Mouse (Mus musculus): Measurements from ENCODE around the gene S100pbp. TPM values are rescaled to one million over a fixed set of nuclear protein-coding genes. Genes with fewer than 3 reads are reported as not detected.
"Not testable (repeated sequence)": the region's sequence is repeated elsewhere in the genome, so short reads cannot be mapped to it uniquely, and the experiment has no call there.

S100pbp gene
- polyA plus RNA-seq, 1 experiment from 2014 or later = 19.1 TPM

DNA sequence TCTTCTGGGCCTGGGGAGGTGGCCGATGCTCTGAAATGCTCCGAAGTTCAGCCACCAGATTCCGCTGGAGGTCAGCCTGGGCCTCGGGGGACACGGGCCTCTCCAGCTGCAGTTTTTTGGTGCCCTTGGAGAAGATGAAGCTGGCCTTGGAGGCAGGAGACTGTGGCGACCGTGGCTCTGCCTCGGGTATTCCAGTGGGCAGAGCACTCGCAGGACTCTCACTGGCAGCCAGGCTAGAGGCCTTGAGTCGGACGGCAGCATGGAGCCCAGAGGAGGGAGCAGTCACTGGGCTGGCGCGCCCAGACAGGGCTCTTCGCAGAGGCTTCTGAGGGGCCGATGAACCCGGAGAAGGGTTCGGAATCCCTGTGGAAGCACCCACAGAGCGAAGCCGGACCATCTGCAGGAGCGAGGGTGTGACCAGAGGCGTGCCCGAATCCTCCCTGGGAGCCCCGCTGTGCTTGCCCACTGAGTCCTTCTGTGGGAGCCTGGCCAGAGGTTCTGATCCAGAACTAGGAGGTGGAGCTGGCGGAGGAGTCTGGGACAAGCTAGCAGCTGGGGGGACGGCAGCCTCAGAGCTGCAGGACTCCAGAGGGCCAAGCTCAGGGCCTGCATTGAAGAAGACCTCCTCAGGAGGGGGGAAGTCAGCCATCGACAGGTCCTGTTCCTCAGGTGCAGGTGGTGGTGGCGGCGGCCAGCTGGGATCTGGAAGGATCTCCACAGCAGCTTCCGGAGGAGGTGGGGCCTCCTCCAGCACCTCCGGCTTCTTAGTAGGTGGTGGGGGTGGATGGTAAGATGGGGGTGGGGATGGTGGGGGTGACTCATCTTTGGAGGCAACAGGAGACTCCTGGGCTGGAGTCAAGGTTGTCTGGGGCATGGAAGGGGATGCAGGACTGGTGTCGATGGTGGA is 32.7 kb upstream of the S100pbp start:
- Histone ChIP-seq H3K9ac (ENCODE audit: low read depth, low read length) (no peak overlapping the region), H3K4me2 (ENCODE audit: low read length) (no peak overlapping the region), H3K36me3 (ENCODE audit: control insufficient read depth, insufficient read depth, low read length) (peaks cover 31% of the 10 kb centered on the region), H3K9me3 (ENCODE audit: control insufficient read depth, low read length) (no peaks in the 10 kb centered on the region), H3K4me3 (ENCODE audit: low read length) (no peak overlapping the region), H3K4me1 (ENCODE audit: control insufficient read depth, insufficient read depth, low read depth, low read length) (peaks cover 30% of the 10 kb centered on the region), H3K27ac (ENCODE audit: low read depth, low read length) (no peak overlapping the region), H3K27me3 (replicated peaks; ENCODE audit: control insufficient read depth, insufficient read depth, low read length) (no peaks in the 10 kb centered on the region; the same call in 1 of the 2 replicates)
- WGBS = 60% methylated on average over 31 of the region's 31 CpGs
- no peak for ATAC-seq

DNA sequence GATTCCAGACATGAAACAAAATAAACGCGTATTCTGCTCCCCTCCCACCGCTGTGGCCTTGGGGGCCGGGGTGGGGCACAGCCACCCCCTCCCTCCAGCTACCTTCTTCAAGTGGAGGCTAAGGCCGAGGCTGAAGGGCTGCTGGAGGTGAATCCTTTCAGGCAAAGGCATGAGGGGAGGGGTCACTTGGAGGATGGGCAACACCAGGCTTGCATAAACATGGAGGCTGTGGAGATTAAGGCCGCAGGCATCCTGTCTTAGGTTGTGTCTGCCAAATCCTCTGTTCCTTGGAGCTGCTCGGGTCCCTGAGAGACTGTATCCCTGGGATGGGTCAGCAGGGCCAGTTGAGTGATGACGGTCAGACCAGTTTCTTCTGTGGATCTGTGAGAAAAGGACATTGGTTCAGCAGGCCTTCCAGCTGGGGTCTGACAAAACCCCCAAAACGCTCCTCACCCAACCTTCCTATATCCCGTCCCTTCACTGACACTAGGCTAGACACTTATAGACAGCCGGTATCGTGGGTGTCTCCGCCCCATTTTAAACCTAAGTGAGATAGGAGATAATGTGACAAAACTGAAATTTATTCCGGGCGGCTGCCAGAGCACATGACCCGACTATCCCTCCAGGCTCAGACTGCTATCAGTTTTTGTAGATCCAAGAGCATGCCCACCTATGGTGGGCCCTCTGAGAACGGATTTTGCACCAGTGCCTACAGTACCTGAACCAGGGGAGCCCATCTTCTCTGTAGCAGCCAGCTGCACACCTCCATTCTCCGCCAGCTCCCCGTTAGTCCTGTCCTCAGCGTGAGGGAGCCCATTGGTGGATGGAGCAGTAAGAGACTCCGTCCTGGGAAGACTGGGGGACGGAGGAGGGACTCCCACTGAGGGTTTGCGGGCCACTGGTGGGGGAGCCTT is 31.8 kb upstream of the S100pbp start:
- no peak for ATAC-seq
- no peak overlapping the region for H3K4me3 ChIP-seq (ENCODE audit: low read length)
- H3K9ac ChIP-seq (ENCODE audit: low read depth, low read length) = no peak overlapping the region
- H3K27ac ChIP-seq (ENCODE audit: low read depth, low read length) = no peak overlapping the region
- no peaks in the 10 kb centered on the region for H3K9me3 ChIP-seq (ENCODE audit: control insufficient read depth, low read length)
- 77% methylated on average over 23 of the region's 23 CpGs for WGBS
- H3K36me3 ChIP-seq (ENCODE audit: control insufficient read depth, insufficient read depth, low read length) = peaks cover 38% of the 10 kb centered on the region
- H3K4me2 ChIP-seq (ENCODE audit: low read length) = no peak overlapping the region
- H3K4me1 ChIP-seq (ENCODE audit: control insufficient read depth, insufficient read depth, low read depth, low read length) = peaks cover 23% of the 10 kb centered on the region
- H3K27me3 ChIP-seq (replicated peaks; ENCODE audit: control insufficient read depth, insufficient read depth, low read length) = no peaks in the 10 kb centered on the region; the same call in 1 of the 2 replicates

DNA sequence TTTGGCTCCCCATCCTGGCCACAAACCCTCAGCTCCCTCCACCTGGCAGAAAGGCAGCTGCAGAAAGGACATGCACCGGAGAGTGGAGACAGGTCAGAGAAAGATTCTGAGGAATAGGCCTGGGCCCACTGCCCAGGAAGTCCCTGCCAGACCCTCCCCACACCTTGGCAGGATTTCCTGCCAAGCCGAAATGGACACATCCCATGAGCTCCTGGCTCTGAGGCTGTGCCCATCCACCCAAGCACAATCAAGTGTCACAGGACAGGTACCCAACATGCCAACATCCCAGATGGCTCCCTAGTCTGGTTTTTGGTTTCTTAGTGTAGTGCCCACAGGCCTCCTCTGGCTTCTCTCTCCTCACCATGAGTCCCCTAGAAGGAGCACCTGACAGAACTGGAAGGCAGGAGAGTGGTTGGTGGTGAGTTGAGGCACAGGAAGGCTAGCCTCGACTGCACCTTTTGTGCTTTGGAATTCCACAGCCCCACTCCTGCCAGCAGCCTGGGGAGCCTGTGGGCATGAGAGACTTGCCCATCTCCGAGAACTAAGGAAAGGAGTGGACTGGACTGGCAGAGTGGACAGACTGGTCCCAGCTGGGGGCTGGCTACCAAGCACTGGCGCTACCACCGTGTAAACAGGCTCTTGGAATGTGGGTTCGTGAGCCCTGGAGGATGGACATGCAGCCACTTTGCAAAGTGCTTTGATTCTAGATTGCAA is 31.0 kb upstream of the S100pbp start:
- no peaks in the 10 kb centered on the region; the same call in 1 of the 2 replicates for H3K27me3 ChIP-seq (replicated peaks; ENCODE audit: control insufficient read depth, insufficient read depth, low read length)
- no peaks in the 10 kb centered on the region for H3K9me3 ChIP-seq (ENCODE audit: control insufficient read depth, low read length)
- H3K36me3 ChIP-seq (ENCODE audit: control insufficient read depth, insufficient read depth, low read length) = peaks cover 38% of the 10 kb centered on the region
- no peak overlapping the region; the same call in 1 of the 2 replicates for H3K9ac ChIP-seq (ENCODE audit: low read depth, low read length)
- no peak overlapping the region for H3K27ac ChIP-seq (ENCODE audit: low read depth, low read length)
- H3K4me1 ChIP-seq (ENCODE audit: control insufficient read depth, insufficient read depth, low read depth, low read length) = peaks cover 15% of the 10 kb centered on the region
- ATAC-seq = no peak
- H3K4me2 ChIP-seq (ENCODE audit: low read length) = no peak overlapping the region
- WGBS = 69% methylated on average over 7 of the region's 7 CpGs
- no peak overlapping the region for H3K4me3 ChIP-seq (ENCODE audit: low read length)

DNA sequence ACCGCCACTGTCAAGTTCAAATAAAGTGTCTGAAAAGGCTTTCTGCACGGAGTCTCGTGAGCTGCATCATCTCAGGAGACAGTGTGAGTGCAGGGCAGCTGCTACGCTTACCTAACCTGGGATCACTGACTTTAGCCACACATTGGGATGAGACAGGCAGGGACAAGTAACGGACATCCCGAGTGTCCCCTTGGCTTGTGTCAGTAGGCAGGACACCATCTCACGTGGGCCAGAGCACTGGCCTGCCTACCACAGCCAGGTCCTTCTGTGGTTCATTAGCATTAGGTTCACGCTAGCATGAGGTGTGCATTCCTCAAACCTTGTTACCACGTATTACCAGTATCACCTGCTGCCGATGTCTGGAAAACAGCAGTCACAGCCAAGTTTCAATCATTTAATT is 29.7 kb upstream of the S100pbp start:
- no peak overlapping the region for H3K27ac ChIP-seq (ENCODE audit: low read depth, low read length)
- H3K4me1 ChIP-seq (ENCODE audit: control insufficient read depth, insufficient read depth, low read depth, low read length) = peaks cover 11% of the 10 kb centered on the region
- no peaks in the 10 kb centered on the region for H3K27me3 ChIP-seq (replicated peaks; ENCODE audit: control insufficient read depth, insufficient read depth, low read length)
- H3K36me3 ChIP-seq (ENCODE audit: control insufficient read depth, insufficient read depth, low read length) = peaks cover 41% of the 10 kb centered on the region
- no peak for ATAC-seq
- H3K9me3 ChIP-seq (ENCODE audit: control insufficient read depth, low read length) = no peaks in the 10 kb centered on the region
- WGBS = 84% methylated on average over 10 of the region's 10 CpGs
- no peak overlapping the region for H3K4me3 ChIP-seq (ENCODE audit: low read length)
- H3K4me2 ChIP-seq (ENCODE audit: low read length) = no peak overlapping the region
- H3K9ac ChIP-seq (ENCODE audit: low read depth, low read length) = no peak overlapping the region

DNA sequence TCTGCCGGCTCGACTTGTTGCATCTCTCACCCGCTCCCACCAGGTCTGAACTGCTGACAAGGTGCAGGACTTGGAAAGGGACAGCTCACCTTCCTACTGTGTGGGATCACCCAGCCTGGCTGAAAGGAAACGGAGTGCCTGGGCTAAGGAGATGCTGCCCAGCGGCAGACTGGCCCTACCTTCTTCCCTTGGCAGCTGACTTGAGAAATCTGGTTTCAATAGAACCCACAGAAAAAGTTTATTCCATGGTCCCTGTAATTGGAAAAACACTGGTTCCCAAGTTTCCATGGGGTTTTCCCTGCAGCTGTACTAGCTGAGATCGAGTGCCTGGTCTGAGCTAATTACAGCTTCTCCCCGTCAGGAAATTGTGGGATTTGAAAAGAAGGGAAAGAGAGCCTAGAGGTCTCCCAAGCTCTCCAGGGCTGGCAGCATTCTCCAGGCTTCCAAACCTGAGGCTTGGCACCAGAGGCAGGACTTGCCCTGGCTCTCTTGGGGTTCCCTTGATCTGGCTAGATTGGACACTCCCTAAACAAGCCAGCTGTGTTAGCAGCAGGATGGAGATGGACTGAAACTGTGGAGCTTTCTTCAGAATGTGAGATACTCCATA is 29.1 kb upstream of the S100pbp start:
- Histone ChIP-seq H3K4me1 (ENCODE audit: control insufficient read depth, insufficient read depth, low read depth, low read length) (peaks cover 6% of the 10 kb centered on the region), H3K9me3 (ENCODE audit: control insufficient read depth, low read length) (no peaks in the 10 kb centered on the region), H3K4me2 (ENCODE audit: low read length) (no peak overlapping the region), H3K27me3 (replicated peaks; ENCODE audit: control insufficient read depth, insufficient read depth, low read length) (no peaks in the 10 kb centered on the region), H3K36me3 (ENCODE audit: control insufficient read depth, insufficient read depth, low read length) (peaks cover 45% of the 10 kb centered on the region), H3K4me3 (ENCODE audit: low read length) (no peak overlapping the region), H3K9ac (ENCODE audit: low read depth, low read length) (no peak overlapping the region), H3K27ac (ENCODE audit: low read depth, low read length) (no peak overlapping the region)
- WGBS = 86% methylated on average over 7 of the region's 7 CpGs
- ATAC-seq = no peak

DNA sequence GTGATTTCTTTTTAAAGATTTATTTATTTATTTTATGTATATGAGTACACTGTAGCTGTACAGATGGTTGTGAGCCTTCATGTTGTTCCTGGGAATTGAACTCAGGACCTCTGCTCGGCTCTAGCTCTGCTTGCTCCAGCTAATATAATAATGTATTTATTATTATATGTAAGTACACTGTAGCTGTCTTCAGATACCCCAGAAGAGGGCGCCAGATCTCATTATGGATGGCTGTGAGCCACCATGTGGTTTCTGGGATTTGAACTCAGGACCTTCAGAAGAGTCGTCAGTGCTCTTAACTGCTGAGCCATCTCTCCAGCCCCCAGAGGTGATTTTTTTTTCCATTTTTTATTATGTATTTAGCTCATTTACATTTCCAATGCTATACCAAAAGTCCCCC is 23.0 kb upstream of the S100pbp start:
- H3K4me1 ChIP-seq (ENCODE audit: control insufficient read depth, insufficient read depth, low read depth, low read length); H3K4me3 ChIP-seq (ENCODE audit: low read length); H3K9ac ChIP-seq (ENCODE audit: low read depth, low read length); H3K4me2 ChIP-seq (ENCODE audit: low read length); H3K27ac ChIP-seq (ENCODE audit: low read depth, low read length); ATAC-seq; H3K27me3 ChIP-seq (replicated peaks; ENCODE audit: control insufficient read depth, insufficient read depth, low read length); H3K9me3 ChIP-seq (ENCODE audit: control insufficient read depth, low read length): not testable (repeated sequence)
- H3K36me3 ChIP-seq (ENCODE audit: control insufficient read depth, insufficient read depth, low read length) = peaks cover 48% of the 10 kb centered on the region
- WGBS = 75% methylated on average over 3 of the region's 3 CpGs

DNA sequence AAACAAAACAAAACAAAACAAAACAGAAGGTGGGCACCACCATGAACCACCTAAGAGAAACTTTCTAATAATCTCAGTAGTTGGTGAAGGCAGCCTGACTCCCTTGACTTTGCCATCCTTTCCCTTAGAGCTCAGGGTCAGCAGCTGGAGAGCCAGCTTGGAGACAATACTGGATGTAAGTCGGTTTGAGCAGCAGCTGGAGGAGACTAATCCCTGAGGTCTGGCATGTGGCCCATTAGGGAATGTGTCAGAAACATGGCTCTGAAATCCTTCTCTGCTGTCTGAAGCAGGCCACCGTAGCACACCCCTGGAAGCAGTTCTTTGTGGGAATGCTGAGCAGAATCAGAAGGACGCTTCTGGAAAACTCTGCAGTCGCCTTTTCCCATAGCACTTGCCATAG is 21.9 kb upstream of the S100pbp start:
- Histone ChIP-seq H3K4me1 (ENCODE audit: control insufficient read depth, insufficient read depth, low read depth, low read length) (no peaks in the 10 kb centered on the region), H3K4me2 (ENCODE audit: low read length) (no peak overlapping the region), H3K4me3 (ENCODE audit: low read length) (no peak overlapping the region), H3K9ac (ENCODE audit: low read depth, low read length) (no peak overlapping the region), H3K27ac (ENCODE audit: low read depth, low read length) (no peak overlapping the region), H3K27me3 (replicated peaks; ENCODE audit: control insufficient read depth, insufficient read depth, low read length) (no peaks in the 10 kb centered on the region), H3K36me3 (ENCODE audit: control insufficient read depth, insufficient read depth, low read length) (peaks cover 44% of the 10 kb centered on the region), H3K9me3 (ENCODE audit: control insufficient read depth, low read length) (no peaks in the 10 kb centered on the region)
- 82% methylated on average over 4 of the region's 4 CpGs for WGBS
- ATAC-seq = no peak

DNA sequence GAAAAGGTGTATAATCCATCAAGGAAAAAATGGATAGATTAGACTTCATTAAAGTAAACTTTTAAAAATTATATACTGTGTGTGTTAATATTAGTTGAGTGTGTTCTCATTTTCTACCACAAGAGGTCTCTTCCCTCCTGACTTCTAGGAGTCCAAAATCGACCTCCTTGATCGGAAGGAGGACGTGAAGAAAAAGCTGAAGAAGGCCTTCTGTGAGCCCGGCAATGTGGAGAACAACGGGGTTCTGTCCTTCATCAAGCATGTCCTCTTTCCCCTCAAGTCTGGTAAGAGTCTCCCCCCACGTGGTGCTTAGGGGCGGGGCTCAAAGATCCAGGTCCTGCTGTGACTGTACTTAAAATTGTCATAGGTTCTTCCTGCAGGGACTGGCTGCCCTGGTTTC is 20.0 kb upstream of the S100pbp start:
- no peak overlapping the region for H3K9ac ChIP-seq (ENCODE audit: low read depth, low read length)
- peaks cover 45% of the 10 kb centered on the region for H3K36me3 ChIP-seq (ENCODE audit: control insufficient read depth, insufficient read depth, low read length)
- ATAC-seq = no peak
- no peaks in the 10 kb centered on the region for H3K9me3 ChIP-seq (ENCODE audit: control insufficient read depth, low read length)
- H3K4me3 ChIP-seq (ENCODE audit: low read length) = no peak overlapping the region
- no peaks in the 10 kb centered on the region for H3K4me1 ChIP-seq (ENCODE audit: control insufficient read depth, insufficient read depth, low read depth, low read length)
- H3K27ac ChIP-seq (ENCODE audit: low read depth, low read length) = no peak overlapping the region
- no peaks in the 10 kb centered on the region for H3K27me3 ChIP-seq (replicated peaks; ENCODE audit: control insufficient read depth, insufficient read depth, low read length)
- no peak overlapping the region for H3K4me2 ChIP-seq (ENCODE audit: low read length)
- 52% methylated on average over 7 of the region's 7 CpGs for WGBS
